ENCODE assay signal across 8 mouse cellular contexts in genomic region chr5:110094847-110095213, GRCm38 (mm10). TPM values are rescaled to one million over a fixed set of nuclear protein-coding genes. Genes with fewer than 3 reads are reported as not detected.
DNase-seq lines count a peak whose midpoint lies in the region; ATAC-seq and TF ChIP-seq lines count a peak whose summit lies in the region.

No protein-coding gene starts in this region.

- peaks cover 9% of the 10 kb centered on the region for H3K4me1 ChIP-seq in heart, embryonic 12.5 days (replicated peaks)
- peaks cover 9 to 17% of the 10 kb centered on the region in 2 experiments for H3K4me1 ChIP-seq in ES-E14 (ENCODE audit: control insufficient read depth in 2 of 2, insufficient read depth in 2 of 2, low read length in 2 of 2, poor library complexity in 1 of 2)
- H3K4me1 ChIP-seq in megakaryocyte, embryonic 14.5 days = peaks cover 25% of the 10 kb centered on the region

- H3K4me2 ChIP-seq in heart, embryonic 12.5 days = peak overlapping the region; percentile 93

- intact Hi-C loops in heart, postnatal 36 days (cut with DNase I) = no loop called here

- H3K4me3 ChIP-seq in heart, embryonic 12.5 days = peak overlapping the region; percentile 54
- H3K4me3 ChIP-seq in ES-E14 (ENCODE audit: insufficient read depth in 1 of 2, low read depth in 1 of 2, low read length in 2 of 2, poor library complexity in 1 of 2, severe bottlenecking in 1 of 2) = peak overlapping the region; percentile 67 to 88
- H3K4me3 ChIP-seq in megakaryocyte, embryonic 14.5 days (replicated peaks) = peak overlapping the region; percentile 94

- no peaks in the 10 kb centered on the region for H3K36me3 ChIP-seq in heart, embryonic 12.5 days
- H3K36me3 ChIP-seq in ES-E14 (ENCODE audit: control insufficient read depth, insufficient read depth, low read length, poor library complexity, severe bottlenecking) = no peaks in the 10 kb centered on the region
- H3K36me3 ChIP-seq in megakaryocyte, embryonic 14.5 days (replicated peaks; ENCODE audit: low read length) = no peaks in the 10 kb centered on the region

- H3K9me3 ChIP-seq in heart, embryonic 12.5 days (replicated peaks) = no peaks in the 10 kb centered on the region
- no peaks in the 10 kb centered on the region for H3K9me3 ChIP-seq in ES-E14 (ENCODE audit: control insufficient read depth, insufficient read depth, low read depth, low read length)
- no peaks in the 10 kb centered on the region for H3K9me3 ChIP-seq in megakaryocyte, embryonic 14.5 days

- in situ Hi-C loops in ES-E14 (cut with MboI; ENCODE audit: low sequenced_read_pairs in 2 of 2, unreplicated experiment in 2 of 2) = no loop called here

- 6% methylated on average over 4 of the region's 4 CpGs for WGBS in heart, embryonic 12.5 days

- H3K9ac ChIP-seq in heart, embryonic 12.5 days = peak overlapping the region; percentile 73
- H3K9ac ChIP-seq in ES-E14 (ENCODE audit: insufficient read depth, low read depth, low read length, poor library complexity, severe bottlenecking) = peak overlapping the region; percentile 86; the same call in 1 of the 2 replicates

- DNase-seq in heart, postnatal 36 days = no peak
- no peak for DNase-seq in ES-E14 (ENCODE audit: low read depth, low spot score)
- DNase-seq in adrenal gland, adult 18-20 months (ENCODE audit: low spot score in 2 of 2) = no peak
- no peak for DNase-seq in adrenal gland, postnatal 25 days
- DNase-seq in B cell, adult 2 months = no peak

- H3K27ac ChIP-seq in heart, embryonic 12.5 days (ENCODE audit: poor library complexity, severe bottlenecking) = no peak overlapping the region
- peak overlapping the region; percentile 32; the same call in 1 of the 2 replicates for H3K27ac ChIP-seq in ES-E14 (ENCODE audit: insufficient read depth, low read depth, low read length, poor library complexity, severe bottlenecking)

- 0 out of 2 replicates have a peak, but pooled peaks cover 8% of the 10 kb centered on the region for H3K27me3 ChIP-seq in heart, embryonic 12.5 days (replicated peaks)
- H3K27me3 ChIP-seq in megakaryocyte, embryonic 14.5 days (replicated peaks) = peaks cover 2% of the 10 kb centered on the region

- no peak for ATAC-seq in heart, embryonic 12.5 days (ENCODE audit: insufficient number of reproducible peaks, low FRiP score)
- peak; percentile 35 to 47 for ATAC-seq in hematopoietic stem cell, adult 5-6 weeks (replicated peaks in 1 of 2; ENCODE audit: insufficient read depth in 1 of 2, low FRiP score in 2 of 2, low TSS enrichment in 1 of 2, low read depth in 1 of 2, poor library complexity in 2 of 2, severe bottlenecking in 2 of 2)

TF ChIP-seq in ES-E14, 5 proteins besides CTCF, POLR2A, EP300 and RAD21:
- TF ChIP-seq HCFC1 (IDR thresholded peaks at IDR 0.05; ENCODE audit: borderline replicate concordance, insufficient read depth, low read length) (no peak), ZC3H11A (IDR thresholded peaks at IDR 0.05; ENCODE audit: borderline replicate concordance, low read depth, low read length) (no peak), MAFK (IDR thresholded peaks at IDR 0.05; ENCODE audit: insufficient read depth, low read depth, low read length) (no peak), ZNF384 (IDR thresholded peaks at IDR 0.05; ENCODE audit: low read depth, low read length) (no peak)

RNA-seq across cellular contexts. Expression of gene Gm35315, which starts 0.6 kb away (rescaled TPM):
- polyA plus RNA-seq in heart, embryonic 12.5 days (2016; fragmentation: Nextera tagmentation; extraction: Ambion mirVana) = 0.46 and 0.55 TPM in 2 replicates
- under 1 TPM in 1 of 2 experiments, not detected in 1; 0.08 TPM for total RNA-seq in heart, postnatal 36 days (2021)
- 11.4 and 13.7 TPM in 2 replicates for total RNA-seq in ES-E14 (2012; rRNA removed)
- 1.5 and 4.4 TPM in 2 replicates for total RNA-seq in hematopoietic stem cell, adult 5-6 weeks (2017)
- polyA plus RNA-seq in megakaryocyte, embryonic 14.5 days (2012; ENCODE audit: insufficient read depth, low replicate concordance) = not detected in 2 replicates
- under 1 TPM; 0.30 to 0.70 TPM for total RNA-seq in adrenal gland, adult 18-20 months (2021)
- total RNA-seq in adrenal gland, postnatal 25 days (2021) = 0.33 and 0.52 TPM in 2 replicates

RNA-seq across cellular contexts. Expression of gene Plcxd1, which starts 4.9 kb away (rescaled TPM):
- polyA plus RNA-seq in heart, embryonic 12.5 days (2016; fragmentation: Nextera tagmentation; extraction: Ambion mirVana) = 0.63 and 0.73 TPM in 2 replicates
- not detected for total RNA-seq in heart, postnatal 36 days (2021)
- 18.3 and 39.9 TPM in 2 replicates for total RNA-seq in ES-E14 (2012; rRNA removed)
- 0.38 and 0.45 TPM in 2 replicates for total RNA-seq in hematopoietic stem cell, adult 5-6 weeks (2017)
- 0.10 TPM in 1 of 2 replicates, not detected in the other for polyA plus RNA-seq in megakaryocyte, embryonic 14.5 days (2012; ENCODE audit: insufficient read depth, low replicate concordance)
- total RNA-seq in adrenal gland, adult 18-20 months (2021) = under 1 TPM in 1 of 2 experiments, not detected in 1; 0.19 TPM
- total RNA-seq in adrenal gland, postnatal 25 days (2021) = 0.15 and 0.29 TPM in 2 replicates

RNA-seq across cellular contexts. Expression of gene Gtpbp6, which starts 13.2 kb away (rescaled TPM):
- 25.1 and 25.4 TPM in 2 replicates for polyA plus RNA-seq in heart, embryonic 12.5 days (2016; fragmentation: Nextera tagmentation; extraction: Ambion mirVana)
- 10 to 100 TPM; 27.2 to 28.8 TPM for total RNA-seq in heart, postnatal 36 days (2021)
- total RNA-seq in ES-E14 (2012; rRNA removed) = 116 and 226 TPM in 2 replicates
- 21.9 and 26.9 TPM in 2 replicates for total RNA-seq in hematopoietic stem cell, adult 5-6 weeks (2017)
- 49.5 and 52.6 TPM in 2 replicates for polyA plus RNA-seq in megakaryocyte, embryonic 14.5 days (2012; ENCODE audit: insufficient read depth, low replicate concordance)
- 10 to 100 TPM; 69.9 to 71.0 TPM for total RNA-seq in adrenal gland, adult 18-20 months (2021)
- total RNA-seq in adrenal gland, postnatal 25 days (2021) = 72.3 and 75.1 TPM in 2 replicates

RNA-seq across cellular contexts. Expression of gene Zfp605, which starts 15.1 kb away (rescaled TPM):
- polyA plus RNA-seq in heart, embryonic 12.5 days (2016; fragmentation: Nextera tagmentation; extraction: Ambion mirVana) = 2.3 and 2.6 TPM in 2 replicates
- total RNA-seq in heart, postnatal 36 days (2021) = 1 to 10 TPM; 2.7 to 2.9 TPM
- total RNA-seq in ES-E14 (2012; rRNA removed) = 7.8 and 8.9 TPM in 2 replicates
- total RNA-seq in hematopoietic stem cell, adult 5-6 weeks (2017) = 12.0 and 16.3 TPM in 2 replicates
- polyA plus RNA-seq in megakaryocyte, embryonic 14.5 days (2012; ENCODE audit: insufficient read depth, low replicate concordance) = 1.00 TPM in 1 of 2 replicates, not detected in the other
- total RNA-seq in adrenal gland, adult 18-20 months (2021) = 1 to 10 TPM; 6.0 to 6.2 TPM
- total RNA-seq in adrenal gland, postnatal 25 days (2021) = 5.7 and 7.1 TPM in 2 replicates

RNA-seq across cellular contexts. Expression of gene Gm17655, which starts 22.5 kb away (rescaled TPM):
- 1.9 and 3.0 TPM in 2 replicates for polyA plus RNA-seq in heart, embryonic 12.5 days (2016; fragmentation: Nextera tagmentation; extraction: Ambion mirVana)
- 1 to 10 TPM; 1.7 to 3.0 TPM for total RNA-seq in heart, postnatal 36 days (2021)
- total RNA-seq in ES-E14 (2012; rRNA removed) = 7.1 and 8.6 TPM in 2 replicates
- 1.3 and 4.3 TPM in 2 replicates for total RNA-seq in hematopoietic stem cell, adult 5-6 weeks (2017)
- not detected in 2 replicates for polyA plus RNA-seq in megakaryocyte, embryonic 14.5 days (2012; ENCODE audit: insufficient read depth, low replicate concordance)
- 1 to 10 TPM; 4.7 to 7.6 TPM for total RNA-seq in adrenal gland, adult 18-20 months (2021)
- total RNA-seq in adrenal gland, postnatal 25 days (2021) = 7.5 and 7.7 TPM in 2 replicates

Comparison
In these comparisons a context has a peak if more than half of its experiments do, and no peak if none do; other contexts are left out.
1. RNA of gene Plcxd1, which starts 4.9 kb away (total RNA-seq): 18.3 to 39.9 TPM in ES-E14; 0.38 to 0.45 TPM in hematopoietic stem cell, adult 5-6 weeks, 0.19 TPM in adrenal gland, adult 18-20 months, 0.15 to 0.29 TPM in adrenal gland, postnatal 25 days and not detected in heart, postnatal 36 days; every median in the first group is over 10 times any median in the second.
2. Peak in every context shown above with its lines, with median percentiles within 50 percentile points of each other: H3K4me3 ChIP-seq.